Mouse (Mus musculus) liver, embryonic 13.5 days (tissue): ENCODE measurements around the gene Rab8a. TPM values are rescaled to one million over a fixed set of nuclear protein-coding genes. Genes with fewer than 3 reads are reported as not detected.

Source experiments
- ATAC-seq: fragments of 200-750 bp; cut with Nextera tagmentation; 2 replicates; pipeline ENCODE4 v1.8.0; 2017; ENCODE audit warnings: low read depth, mild to moderate bottlenecking, moderate number of reproducible peaks, moderate library complexity
- DNase-seq: peaks from one replicate; pipeline ENCODE4 v3.0.0; 2022
- H3K27ac ChIP-seq: fragments of 300-500 bp; sonication (generic); 2 replicates; pipeline ENCODE4 v1.5.1; 2015; ENCODE audit warnings: moderate library complexity, mild to moderate bottlenecking, inconsistent platforms
- H3K27me3 ChIP-seq: fragments of 300-500 bp; sonication (generic); 2 replicates; pipeline ENCODE4 v1.6.1; 2015; ENCODE audit warnings: mild to moderate bottlenecking, inconsistent platforms
- H3K36me3 ChIP-seq: fragments of 300-500 bp; sonication (generic); 2 replicates; pipeline ENCODE4 v1.6.1; 2015; ENCODE audit warnings: mild to moderate bottlenecking, inconsistent platforms
- H3K4me1 ChIP-seq: fragments of 300-500 bp; sonication (generic); replicated peaks from 2 replicates; pipeline ENCODE4 v1.6.1; 2015; ENCODE audit warnings: inconsistent platforms
- H3K4me2 ChIP-seq: fragments of 300-500 bp; sonication (generic); 2 replicates; pipeline ENCODE4 v1.6.1; 2015; ENCODE audit warnings: inconsistent platforms, mild to moderate bottlenecking, moderate library complexity
- H3K4me3 ChIP-seq: fragments of 300-500 bp; sonication (generic); replicated peaks from 2 replicates; pipeline ENCODE4 v1.5.1; 2015; ENCODE audit warnings: mild to moderate bottlenecking, inconsistent platforms
- H3K9ac ChIP-seq: fragments of 300-500 bp; sonication (generic); 2 replicates; pipeline ENCODE4 v1.6.1; 2015; ENCODE audit warnings: mild to moderate bottlenecking, inconsistent platforms
- H3K9me3 ChIP-seq: fragments of 300-500 bp; sonication (generic); replicated peaks from 2 replicates; pipeline ENCODE4 v1.6.1; 2016; ENCODE audit warnings: inconsistent platforms
- WGBS: fragments of 180-500 bp; shearing (Covaris S2); methylation state at CpG from one replicate; pipeline ENCODE4 v1.1.7; 2015; ENCODE audit not compliant: insufficient replicate concordance; 5-methylcytosine and 5-hydroxymethylcytosine counted together
- polyA plus RNA-seq: library from polyadenylated mRNA; unstranded; fragments of >200 nt; fragmentation: Nextera tagmentation; extraction: Ambion mirVana; gene quantifications from 2 replicates; pipeline ENCODE4 v1.2.1, GENCODE M21; 2015

Rab8a gene
- polyA plus RNA-seq, 1 experiment from 2014 or later = 75.4 TPM

GRCm38 (mm10) chr8:72133507-72133906, 27.5 kb upstream of the Rab8a start:
- DNase-seq (no peak), ATAC-seq (0 out of 2 replicates have a peak, but pooled peaks have one; percentile 30)
- WGBS = 13% methylated on average over 1 of the region's 1 CpGs
- no peak overlapping the region for H3K4me2 ChIP-seq
- no peaks in the 10 kb centered on the region for H3K9me3 ChIP-seq
- H3K27ac ChIP-seq = no peak overlapping the region; the same call in 1 of the 2 replicates
- peaks cover 51% of the 10 kb centered on the region for H3K4me1 ChIP-seq
- H3K36me3 ChIP-seq = peaks cover 2% of the 10 kb centered on the region; the same call in 1 of the 2 replicates
- no peak overlapping the region for H3K4me3 ChIP-seq
- no peak overlapping the region for H3K9ac ChIP-seq
- H3K27me3 ChIP-seq = peaks cover 46% of the 10 kb centered on the region

- Histone ChIP-seq H3K4me2 (peak within 1 kb of the TSS; percentile 79), H3K27me3 (peaks cover 46% of the 10 kb centered on the region), H3K36me3 (peaks cover 13% of the 10 kb centered on the region), H3K4me1 (peaks cover 51% of the 10 kb centered on the region), H3K9ac (peak within 1 kb of the TSS; percentile 77), H3K9me3 (no peaks in the 10 kb centered on the region), H3K27ac (peak within 1 kb of the TSS; percentile 80), H3K4me3 (peak within 1 kb of the TSS; percentile 66)
- ATAC-seq (peak; percentile 65), DNase-seq (peak; percentile 10)
- WGBS = 3% methylated on average over 48 of the region's 49 CpGs
These were observed 26.1 kb upstream of the Rab8a start, which contains the start of gene Tpm4 for GRCm38 (mm10) chr8:72134756-72135445. TSS of gene Tpm4 (plus strand) at chr8:72134975.

GRCm38 (mm10) chr8:72135446-72136301, 25.3 kb upstream of the Rab8a start:
- peak overlapping the region; percentile 79 for H3K4me2 ChIP-seq
- H3K36me3 ChIP-seq = peaks cover 20% of the 10 kb centered on the region
- peak overlapping the region; percentile 77 for H3K9ac ChIP-seq
- peak overlapping the region; percentile 80 for H3K27ac ChIP-seq
- no peaks in the 10 kb centered on the region for H3K9me3 ChIP-seq
- DNase-seq = no peak
- H3K4me3 ChIP-seq = peak overlapping the region; percentile 66
- ATAC-seq = peak; percentile 40
- peaks cover 46% of the 10 kb centered on the region for H3K27me3 ChIP-seq
- H3K4me1 ChIP-seq = peaks cover 51% of the 10 kb centered on the region
- under 1% methylated on average over 58 of the region's 62 CpGs for WGBS

- H3K4me2 ChIP-seq = peak overlapping the region; percentile 79
- WGBS = 2% methylated on average over 18 of the region's 18 CpGs
- no peaks in the 10 kb centered on the region for H3K9me3 ChIP-seq
- DNase-seq (no peak), ATAC-seq (no peak)
- H3K36me3 ChIP-seq = peaks cover 25% of the 10 kb centered on the region
- peak overlapping the region; percentile 66 for H3K4me3 ChIP-seq
- H3K27ac ChIP-seq = peak overlapping the region; percentile 80
- H3K27me3 ChIP-seq = peaks cover 46% of the 10 kb centered on the region
- peak overlapping the region; percentile 77 for H3K9ac ChIP-seq
- peaks cover 44% of the 10 kb centered on the region for H3K4me1 ChIP-seq
These were observed 24.6 kb upstream of the Rab8a start for GRCm38 (mm10) chr8:72136302-72136978.

- no peak overlapping the region for H3K4me3 ChIP-seq
- H3K9ac ChIP-seq = peak overlapping the region; percentile 13; the same call in 1 of the 2 replicates
- no peaks in the 10 kb centered on the region for H3K9me3 ChIP-seq
- H3K27me3 ChIP-seq = peaks cover 46% of the 10 kb centered on the region
- ATAC-seq (no peak), DNase-seq (no peak)
- no peak overlapping the region for H3K27ac ChIP-seq
- WGBS = 61% methylated on average over 2 of the region's 2 CpGs
- H3K36me3 ChIP-seq = peaks cover 28% of the 10 kb centered on the region
- peaks cover 40% of the 10 kb centered on the region for H3K4me1 ChIP-seq
- peak overlapping the region; percentile 79; the same call in 1 of the 2 replicates for H3K4me2 ChIP-seq
These were observed 23.6 kb upstream of the Rab8a start for GRCm38 (mm10) chr8:72137431-72137830.

- Histone ChIP-seq H3K4me3 (no peak overlapping the region), H3K36me3 (peaks cover 35% of the 10 kb centered on the region), H3K4me1 (peaks cover 36% of the 10 kb centered on the region), H3K9ac (no peak overlapping the region), H3K4me2 (no peak overlapping the region), H3K27ac (no peak overlapping the region), H3K27me3 (peaks cover 39% of the 10 kb centered on the region), H3K9me3 (no peaks in the 10 kb centered on the region)
- 74% methylated on average over 5 of the region's 5 CpGs for WGBS
- DNase-seq (no peak), ATAC-seq (no peak)
These were observed 22.5 kb upstream of the Rab8a start for GRCm38 (mm10) chr8:72138456-72138855.

GRCm38 (mm10) chr8:72143256-72143824, 17.7 kb upstream of the Rab8a start:
- Histone ChIP-seq H3K9ac (no peak overlapping the region), H3K36me3 (peaks cover 77% of the 10 kb centered on the region), H3K4me1 (peaks cover 24% of the 10 kb centered on the region), H3K9me3 (no peaks in the 10 kb centered on the region), H3K27me3 (no peaks in the 10 kb centered on the region), H3K4me2 (no peak overlapping the region), H3K27ac (no peak overlapping the region), H3K4me3 (no peak overlapping the region)
- no peak for DNase-seq
- ATAC-seq = no peak
- 40% methylated on average over 13 of the region's 13 CpGs for WGBS

- H3K4me3 ChIP-seq = no peak overlapping the region
- H3K36me3 ChIP-seq = peaks cover 76% of the 10 kb centered on the region
- H3K9me3 ChIP-seq = no peaks in the 10 kb centered on the region
- no peaks in the 10 kb centered on the region for H3K27me3 ChIP-seq
- no peak for ATAC-seq
- H3K27ac ChIP-seq = no peak overlapping the region
- peaks cover 24% of the 10 kb centered on the region for H3K4me1 ChIP-seq
- DNase-seq = no peak
- H3K4me2 ChIP-seq = no peak overlapping the region
- H3K9ac ChIP-seq = no peak overlapping the region
- WGBS = 50% methylated on average over 5 of the region's 5 CpGs
These were observed 16.5 kb upstream of the Rab8a start for GRCm38 (mm10) chr8:72144345-72144975.

GRCm38 (mm10) chr8:72145511-72145910, 15.5 kb upstream of the Rab8a start:
- 64% methylated on average over 3 of the region's 3 CpGs for WGBS
- ATAC-seq (no peak), DNase-seq (no peak)
- Histone ChIP-seq H3K4me3 (no peak overlapping the region), H3K4me2 (no peak overlapping the region), H3K27me3 (no peaks in the 10 kb centered on the region), H3K9me3 (no peaks in the 10 kb centered on the region), H3K4me1 (peaks cover 24% of the 10 kb centered on the region), H3K9ac (no peak overlapping the region), H3K36me3 (peaks cover 76% of the 10 kb centered on the region), H3K27ac (no peak overlapping the region)

GRCm38 (mm10) chr8:72146056-72146455, 14.9 kb upstream of the Rab8a start:
- no peak overlapping the region for H3K9ac ChIP-seq
- peaks cover 24% of the 10 kb centered on the region for H3K4me1 ChIP-seq
- no peaks in the 10 kb centered on the region for H3K9me3 ChIP-seq
- no peak for DNase-seq
- no peak overlapping the region for H3K27ac ChIP-seq
- no peak overlapping the region for H3K4me2 ChIP-seq
- H3K4me3 ChIP-seq = no peak overlapping the region
- H3K27me3 ChIP-seq = no peaks in the 10 kb centered on the region
- peaks cover 76% of the 10 kb centered on the region for H3K36me3 ChIP-seq
- ATAC-seq = peak; percentile 53; the same call in 1 of the 2 replicates
- 73% methylated on average over 1 of the region's 1 CpGs for whole genome bisulfite sequencing
